Mouse (Mus musculus) liver, embryonic 14.5 days (tissue): ENCODE measurements around the gene Itm2b.

Experiments
- CTCF ChIP-seq: IDR thresholded peaks from 2 replicates; pipeline ENCODE4 v1.5.1; 2016; ENCODE audit warnings: antibody characterized with exemption, low read depth, control low read depth
- EP300 ChIP-seq: IDR thresholded peaks from 2 replicates; pipeline ENCODE4 v1.6.1; 2016; ENCODE audit warnings: antibody characterized with exemption, low read depth

DNA sequence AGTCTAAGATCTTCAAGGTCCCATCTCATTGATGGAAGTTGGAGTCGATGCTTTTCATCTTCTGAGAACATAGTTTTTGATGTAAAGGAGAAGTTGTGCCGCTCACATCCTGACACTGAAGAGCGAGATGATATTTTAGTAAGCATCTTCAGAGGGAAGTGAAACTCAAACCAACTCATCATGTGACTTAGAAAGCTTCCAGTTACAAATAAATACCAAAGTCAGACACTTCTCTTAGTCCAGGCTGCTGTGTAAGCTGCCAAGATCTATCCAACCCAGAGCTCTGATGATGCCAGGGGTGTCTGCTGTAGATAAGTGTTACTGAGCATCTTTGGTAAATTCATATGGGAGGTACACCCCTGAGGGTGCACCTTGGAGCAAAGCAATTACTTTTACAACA, 51.2 kb downstream of the Itm2b start:
- no peak for TF ChIP-seq CTCF
- TF ChIP-seq EP300 = no peak
